Comparison of ENCODE assay signal across 8 mouse cellular contexts in the genomic region with DNA sequence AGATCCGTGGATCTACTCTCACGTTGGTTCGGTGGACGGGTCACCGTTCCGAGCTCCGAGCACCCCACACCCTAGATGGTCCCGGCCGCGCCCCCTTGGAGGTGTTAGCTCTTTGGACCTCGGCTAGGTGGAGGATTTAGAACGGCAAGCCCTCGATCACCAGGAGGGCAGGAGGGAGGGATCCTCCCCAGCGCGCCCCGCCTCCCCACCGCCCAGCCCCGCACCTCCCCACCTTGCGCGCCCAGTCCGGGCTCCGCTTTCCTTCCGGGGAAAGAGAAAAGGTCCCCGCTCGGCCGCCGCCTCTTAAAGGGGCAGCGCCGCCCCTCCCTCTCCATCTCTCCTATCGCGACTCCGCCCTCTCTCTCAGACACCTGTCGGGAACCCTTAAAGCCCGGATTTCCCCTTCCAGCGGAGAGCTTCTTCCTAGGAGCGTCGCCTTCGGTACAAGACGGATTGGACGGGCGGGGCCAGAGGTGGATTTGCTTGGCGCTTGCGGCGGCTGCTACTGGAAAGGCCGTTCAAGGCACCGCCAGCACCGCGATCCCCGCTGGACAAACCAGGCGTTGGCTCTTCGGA. TPM values are rescaled to one million over a fixed set of nuclear protein-coding genes. Genes with fewer than 3 reads are reported as not detected.
A peak's percentile ranks its signal among the peaks of the same experiment; 100 is the strongest.
DNase-seq lines count a peak whose midpoint lies in the region; ATAC-seq lines count a peak whose summit lies in the region.

A gene (minus strand): TSS at position 266 of the 576 bp plus-strand sequence.

- H3K4me3 ChIP-seq in hindbrain, embryonic 12.5 days = peak within 1 kb of the TSS; percentile 56
- H3K4me3 ChIP-seq in lung, embryonic 15.5 days = peak within 1 kb of the TSS; percentile 62

- DNase-seq in MN1 (ENCODE audit: low spot score) = peak; percentile 79
- DNase-seq in cerebellum, adult 18-20 months = peak; percentile 85 to 88
- DNase-seq in layer of hippocampus, adult 9-11 months = peak; percentile 31
- DNase-seq in retina, adult 2 months (ENCODE audit: low read depth, low spot score) = peak; percentile 39
- DNase-seq in urinary bladder, postnatal 4 days (ENCODE audit: low spot score in 2 of 2) = peak; percentile 70 to 71

- under 1% methylated on average over 43 of the region's 51 CpGs for WGBS in hindbrain, embryonic 12.5 days
- under 1% methylated on average over 43 of the region's 51 CpGs for WGBS in lung, embryonic 15.5 days

- H3K27ac ChIP-seq in hindbrain, embryonic 12.5 days = peak within 1 kb of the TSS; percentile 66; the same call in 1 of the 2 replicates
- H3K27ac ChIP-seq in lung, embryonic 15.5 days = peak within 1 kb of the TSS; percentile 95

- no peaks in the 10 kb centered on the region for H3K9me3 ChIP-seq in hindbrain, embryonic 12.5 days (replicated peaks)
- no peaks in the 10 kb centered on the region for H3K9me3 ChIP-seq in lung, embryonic 15.5 days

- peak; percentile 79 for ATAC-seq in frontal cortex, adult (ENCODE audit: low TSS enrichment)
- peak; percentile 60 for ATAC-seq in hindbrain, embryonic 12.5 days (ENCODE audit: low FRiP score)
- peak; percentile 75 for ATAC-seq in lung, embryonic 15.5 days (ENCODE audit: borderline replicate concordance, extremely low read depth, low FRiP score, low TSS enrichment)

- H3K36me3 ChIP-seq in hindbrain, embryonic 12.5 days = no peaks in the 10 kb centered on the region
- no peaks in the 10 kb centered on the region for H3K36me3 ChIP-seq in lung, embryonic 15.5 days

- peak within 1 kb of the TSS; percentile 84 for H3K4me2 ChIP-seq in hindbrain, embryonic 12.5 days (replicated peaks)
- H3K4me2 ChIP-seq in lung, embryonic 15.5 days = peak within 1 kb of the TSS; percentile 81

- H3K27me3 ChIP-seq in hindbrain, embryonic 12.5 days = peaks cover 59% of the 10 kb centered on the region
- peaks cover 30% of the 10 kb centered on the region for H3K27me3 ChIP-seq in lung, embryonic 15.5 days

- H3K4me1 ChIP-seq in hindbrain, embryonic 12.5 days = peaks cover 28% of the 10 kb centered on the region
- H3K4me1 ChIP-seq in lung, embryonic 15.5 days = peaks cover 90% of the 10 kb centered on the region

- H3K9ac ChIP-seq in hindbrain, embryonic 12.5 days = peak within 1 kb of the TSS; percentile 63
- H3K9ac ChIP-seq in lung, embryonic 15.5 days = peak within 1 kb of the TSS; percentile 65

RNA-seq across cellular contexts. Expression of the gene that starts here (rescaled TPM):
- 8.0 and 9.0 TPM in 2 replicates for polyA plus RNA-seq in hindbrain, embryonic 12.5 days (2016; fragmentation: Nextera tagmentation; extraction: Ambion mirVana)
- 27.0 and 27.3 TPM in 2 replicates for polyA plus RNA-seq in lung, embryonic 15.5 days (2015; fragmentation: Nextera tagmentation; extraction: Ambion mirVana)

Comparison
In these comparisons a context has a peak if more than half of its experiments do, and no peak if none do; other contexts are left out.
1. Peak in every context shown above with its lines: DNase-seq, ATAC-seq, H3K4me3 ChIP-seq and H3K27ac ChIP-seq.
2. DNase-seq: peak in every context shown above with its lines; median percentile 86 in cerebellum, adult 18-20 months; 79 in MN1; 70 in urinary bladder, postnatal 4 days; 39 in retina, adult 2 months; 31 in layer of hippocampus, adult 9-11 months.